Mouse (Mus musculus) hindbrain, postnatal 0 days (tissue): ENCODE results near the gene Ppp1r9a. TPM values are rescaled to one million over a fixed set of nuclear protein-coding genes. Genes with fewer than 3 reads are reported as not detected.

Experiments
- ATAC-seq: fragments of 200-750 bp; cut with Nextera tagmentation; 2 replicates; pipeline ENCODE4 v1.8.0; 2017; ENCODE audit warnings: mild to moderate bottlenecking, moderate TSS enrichment, moderate library complexity
- DNase-seq: peaks from one replicate; pipeline ENCODE4 v3.0.0-alpha.2; 2015; ENCODE audit warnings: low spot score
- H3K27ac ChIP-seq: fragments of 300-500 bp; sonication (generic); 2 replicates; pipeline ENCODE4 v1.5.1; 2014; ENCODE audit warnings: mild to moderate bottlenecking
- H3K27me3 ChIP-seq: fragments of 300-500 bp; sonication (generic); 2 replicates; pipeline ENCODE4 v1.6.1; 2014; ENCODE audit warnings: low read length, mixed read lengths; ENCODE audit not compliant: insufficient read depth
- H3K36me3 ChIP-seq: fragments of 300-500 bp; sonication (generic); 2 replicates; pipeline ENCODE4 v1.6.1; 2014; ENCODE audit warnings: low read length, mixed read lengths; ENCODE audit not compliant: insufficient read depth
- H3K4me1 ChIP-seq: fragments of 300-500 bp; sonication (generic); 2 replicates; pipeline ENCODE4 v1.6.1; 2014; ENCODE audit warnings: antibody characterized with exemption, low read length, mixed read lengths; ENCODE audit not compliant: insufficient read depth
- H3K4me2 ChIP-seq: fragments of 300-500 bp; sonication (generic); 2 replicates; pipeline ENCODE4 v1.6.1; 2014; ENCODE audit warnings: low read depth, mild to moderate bottlenecking, low read length, moderate library complexity, mixed read lengths
- H3K4me3 ChIP-seq: fragments of 300-500 bp; sonication (generic); 2 replicates; pipeline ENCODE4 v1.5.1; 2014; ENCODE audit warnings: low read length
- H3K9ac ChIP-seq: fragments of 300-500 bp; sonication (generic); replicated peaks from 2 replicates; pipeline ENCODE4 v1.6.1; 2014; ENCODE audit warnings: mild to moderate bottlenecking, low read length, moderate library complexity, mixed read lengths
- H3K9me3 ChIP-seq: fragments of 300-500 bp; sonication (generic); 2 replicates; pipeline ENCODE4 v1.6.1; 2016; ENCODE audit warnings: low read length, mixed read lengths
- CTCF ChIP-seq: IDR thresholded peaks from 2 replicates; pipeline ENCODE4 v1.5.1; 2016; ENCODE audit warnings: antibody characterized with exemption, control low read depth, low read depth
- WGBS: fragments of 180-500 bp; shearing (Covaris S2); extraction: QIAGEN DNeasy Blood & Tissue Kit; methylation state at CpG from one replicate; pipeline ENCODE4 v1.1.7; 2014; 5-methylcytosine and 5-hydroxymethylcytosine counted together
- polyA plus RNA-seq: library from polyadenylated mRNA; unstranded; fragments of >200 nt; fragmentation: Nextera tagmentation; extraction: Ambion mirVana; gene quantifications from 2 replicates; pipeline ENCODE4 v1.2.1, GENCODE M21; 2015
- total RNA-seq: library from RNA; depleted of rRNA; stranded (reverse); fragments of >200 nt; gene quantifications from 2 replicates; pipeline ENCODE4 v1.2.3, GENCODE M21; 2014

Gene Ppp1r9a
- total and polyA plus RNA-seq, 2 experiments from 2014 or later = 39.3 to 44.7 TPM

DNA sequence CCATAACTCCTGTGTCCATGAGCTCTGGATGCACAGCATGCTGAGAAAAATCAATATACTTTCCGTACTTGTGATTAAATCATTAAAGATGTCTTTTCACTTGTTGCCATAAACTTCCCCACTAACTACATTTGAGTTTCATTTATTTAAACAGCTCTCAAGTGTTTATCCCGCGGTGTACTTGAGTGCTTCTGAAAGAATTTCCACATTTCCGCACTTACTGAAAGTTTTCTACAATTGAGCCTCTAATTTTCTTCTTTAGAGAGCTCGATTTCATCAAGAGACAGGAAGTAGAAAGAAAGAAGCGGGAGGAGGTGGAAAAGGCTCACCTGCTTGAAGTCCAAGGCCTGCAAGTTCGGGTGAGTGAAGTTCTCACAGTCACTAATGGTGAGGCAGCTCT lies 212.1 kb downstream of the Ppp1r9a start:
- no peak overlapping the region for H3K27ac ChIP-seq
- no peaks in the 10 kb centered on the region for H3K4me1 ChIP-seq
- no peak for ATAC-seq
- H3K9me3 ChIP-seq = no peaks in the 10 kb centered on the region
- H3K36me3 ChIP-seq = peaks cover 9% of the 10 kb centered on the region; the same call in 1 of the 2 replicates
- H3K9ac ChIP-seq = no peak overlapping the region
- 95% methylated on average over 7 of the region's 7 CpGs for WGBS
- no peak overlapping the region for H3K4me2 ChIP-seq
- TF ChIP-seq CTCF = no peak
- H3K4me3 ChIP-seq = no peak overlapping the region
- no peaks in the 10 kb centered on the region for H3K27me3 ChIP-seq
- no peak for DNase-seq

GRCm38 (mm10) chr6:5119181-5119910 lies 216.6 kb downstream of the Ppp1r9a start:
- Histone ChIP-seq H3K27ac (no peak overlapping the region), H3K4me2 (no peak overlapping the region), H3K9ac (no peak overlapping the region), H3K36me3 (peaks cover 9% of the 10 kb centered on the region; the same call in 1 of the 2 replicates), H3K9me3 (no peaks in the 10 kb centered on the region), H3K27me3 (no peaks in the 10 kb centered on the region), H3K4me3 (no peak overlapping the region), H3K4me1 (no peaks in the 10 kb centered on the region)
- DNase-seq = no peak
- no peak for TF ChIP-seq CTCF
- no peak for ATAC-seq
- 83% methylated on average over 15 of the region's 15 CpGs for whole genome bisulfite sequencing

DNA sequence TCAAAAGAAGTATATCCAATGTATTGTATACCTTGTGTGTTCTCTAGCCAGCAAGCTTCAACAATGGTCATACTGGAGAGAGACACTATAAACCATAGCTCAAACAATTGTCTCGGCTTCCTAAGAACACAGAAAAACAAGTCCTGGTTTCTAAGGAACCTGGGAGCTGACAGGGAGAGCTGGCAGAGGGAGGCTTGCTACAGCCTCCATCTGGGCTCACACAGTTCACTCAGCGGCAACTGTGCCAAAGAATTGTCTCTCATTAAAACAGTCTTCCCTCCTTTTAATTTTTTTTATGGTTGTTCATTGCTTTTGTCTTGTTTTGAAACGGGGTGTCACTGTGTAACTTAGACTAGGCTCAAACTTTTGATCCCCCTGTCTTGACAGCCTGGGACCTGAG lies 217.5 kb downstream of the Ppp1r9a start:
- ATAC-seq (no peak), DNase-seq (peak; percentile 44)
- no peak overlapping the region for H3K4me3 ChIP-seq
- H3K4me1 ChIP-seq = no peaks in the 10 kb centered on the region
- no peak overlapping the region for H3K4me2 ChIP-seq
- no peak overlapping the region for H3K9ac ChIP-seq
- WGBS = 24% methylated on average over 3 of the region's 3 CpGs
- no peak for TF ChIP-seq CTCF
- no peaks in the 10 kb centered on the region for H3K9me3 ChIP-seq
- H3K27me3 ChIP-seq = no peaks in the 10 kb centered on the region
- no peak overlapping the region; the same call in 1 of the 2 replicates for H3K27ac ChIP-seq
- peaks cover 5% of the 10 kb centered on the region; the same call in 1 of the 2 replicates for H3K36me3 ChIP-seq

DNA sequence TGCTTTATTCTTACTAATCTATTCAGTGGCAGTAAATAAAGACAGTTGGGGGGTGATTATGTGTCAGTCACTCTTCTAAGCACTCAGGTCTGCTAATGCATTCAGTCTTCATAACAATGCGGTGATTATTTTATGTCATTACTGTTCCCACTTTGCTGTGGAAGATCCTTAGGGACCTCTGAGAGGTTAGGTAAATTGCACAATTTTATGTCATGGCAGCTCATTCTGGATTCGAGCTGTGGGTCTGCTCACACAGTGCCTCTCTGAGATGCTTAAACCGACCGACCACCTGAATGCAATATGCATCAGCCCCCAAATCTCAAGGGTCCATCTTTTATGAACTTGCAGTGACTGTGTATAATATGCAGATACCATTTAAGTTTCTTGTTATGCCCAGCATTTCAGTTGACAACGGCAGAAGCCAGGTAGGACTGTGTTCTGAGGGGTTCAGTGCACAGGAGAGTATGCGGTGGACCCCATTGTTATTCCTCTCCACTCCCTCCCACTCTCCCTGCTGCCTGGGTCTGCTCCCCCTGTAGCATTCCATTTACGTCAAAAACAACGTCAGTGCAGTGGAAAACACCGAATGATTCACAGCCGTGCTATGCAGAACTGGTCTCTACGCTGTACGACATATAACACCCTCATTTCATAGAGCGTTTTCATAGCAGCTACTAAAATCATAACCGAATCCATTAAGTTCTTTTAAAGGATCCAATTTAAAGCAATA lies 226.8 kb downstream of the Ppp1r9a start:
- Histone ChIP-seq H3K36me3 (no peaks in the 10 kb centered on the region), H3K9me3 (no peaks in the 10 kb centered on the region), H3K27me3 (no peaks in the 10 kb centered on the region), H3K27ac (no peak overlapping the region), H3K4me3 (no peak overlapping the region), H3K4me2 (no peak overlapping the region), H3K4me1 (no peaks in the 10 kb centered on the region), H3K9ac (no peak overlapping the region)
- ATAC-seq (no peak), DNase-seq (no peak)
- TF ChIP-seq CTCF = no peak
- 73% methylated on average over 14 of the region's 14 CpGs for WGBS

DNA sequence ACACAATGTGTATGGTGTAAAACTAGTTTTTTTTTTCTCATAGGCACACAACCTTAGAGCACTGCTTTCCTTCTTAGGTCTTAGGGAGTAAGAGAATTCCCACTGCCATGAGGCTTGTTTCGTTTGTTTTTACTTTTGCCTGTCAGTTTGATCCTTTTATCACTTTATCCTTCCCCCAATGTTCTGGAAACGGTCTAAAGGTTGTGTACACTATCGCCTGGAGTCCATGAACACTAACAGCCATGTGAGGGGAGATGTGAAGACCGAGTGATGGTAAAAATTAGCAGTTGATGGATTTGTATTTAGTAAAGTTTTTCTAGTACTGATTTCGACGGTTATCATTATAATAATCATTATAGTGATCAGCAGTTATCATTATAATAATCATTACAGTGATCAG lies 232.3 kb downstream of the Ppp1r9a start:
- TF ChIP-seq CTCF = no peak
- Histone ChIP-seq H3K9ac (no peak overlapping the region), H3K27me3 (no peaks in the 10 kb centered on the region), H3K4me3 (no peak overlapping the region), H3K4me1 (no peaks in the 10 kb centered on the region), H3K27ac (no peak overlapping the region), H3K9me3 (no peaks in the 10 kb centered on the region), H3K36me3 (peaks cover 3% of the 10 kb centered on the region; the same call in 1 of the 2 replicates), H3K4me2 (no peak overlapping the region)
- no peak for ATAC-seq
- WGBS = 91% methylated on average over 6 of the region's 6 CpGs
- no peak for DNase-seq

DNA sequence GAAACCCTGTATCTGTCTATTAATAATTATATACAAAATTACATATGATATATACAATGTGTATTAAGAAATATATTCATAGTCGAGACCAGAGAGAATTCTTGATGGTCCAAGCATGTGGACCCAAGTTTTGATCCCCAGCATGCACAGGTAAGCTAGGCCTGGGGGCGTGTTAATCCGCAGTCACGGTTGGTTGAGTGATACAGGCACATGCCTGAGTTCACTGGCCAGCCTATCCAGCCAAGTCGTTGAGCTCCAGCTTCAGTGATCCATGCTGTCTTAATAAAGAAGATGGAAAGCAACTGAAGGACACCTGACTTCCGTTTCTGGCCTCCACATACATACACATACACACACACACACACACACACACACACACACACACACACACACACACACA lies 233.3 kb downstream of the Ppp1r9a start:
- Histone ChIP-seq H3K27ac (no peak overlapping the region), H3K4me2 (no peak overlapping the region), H3K9me3 (no peaks in the 10 kb centered on the region), H3K36me3 (peaks cover 3% of the 10 kb centered on the region; the same call in 1 of the 2 replicates), H3K27me3 (no peaks in the 10 kb centered on the region), H3K4me1 (no peaks in the 10 kb centered on the region), H3K4me3 (no peak overlapping the region), H3K9ac (no peak overlapping the region)
- DNase-seq = no peak
- WGBS = 78% methylated on average over 6 of the region's 6 CpGs
- no peak for TF ChIP-seq CTCF
- no peak for ATAC-seq
